In genomic region chr10:52271385-52271784, GRCm38 (mm10) we compare ENCODE assay signal across 30 mouse cellular contexts. TPM values are rescaled to one million over a fixed set of nuclear protein-coding genes. Genes with fewer than 3 reads are reported as not detected.
DNase-seq lines count a peak whose midpoint lies in the region; ATAC-seq and TF ChIP-seq lines count a peak whose summit lies in the region.
"Had no signal": no experiment of that assay in that cellular context is flagged by ENCODE, and none has a peak within 500 bp of the region (broad histone marks: within the 10 kb centered on the region; RNA-seq: fewer than 3 reads in every experiment).

No protein-coding gene starts in this region.

- peaks cover 22% of the 10 kb centered on the region for H3K4me1 ChIP-seq in liver, embryonic 11.5 days (replicated peaks; ENCODE audit: control insufficient read depth, insufficient read depth, low read length)
- H3K4me1 ChIP-seq in liver, postnatal 0 days (ENCODE audit: insufficient read depth): no peaks in the 10 kb centered on the region
- H3K4me1 ChIP-seq in liver, embryonic 13.5 days (replicated peaks): peaks cover 34% of the 10 kb centered on the region
- peaks cover 13% of the 10 kb centered on the region for H3K4me1 ChIP-seq in embryonic facial prominence, embryonic 10.5 days
- H3K4me1 ChIP-seq: intestine, embryonic 15.5 days had no signal

- H3K27ac ChIP-seq in liver, embryonic 11.5 days (ENCODE audit: low read depth, low read length): no peak overlapping the region
- H3K27ac ChIP-seq in liver, postnatal 0 days (ENCODE audit: low read depth): no peak overlapping the region
- H3K27ac ChIP-seq in liver, embryonic 13.5 days: no peak overlapping the region
- H3K27ac ChIP-seq in embryonic facial prominence, embryonic 10.5 days (replicated peaks): no peak overlapping the region
- H3K27ac ChIP-seq: embryonic facial prominence, embryonic 13.5 days; forebrain, embryonic 12.5 days; forebrain, embryonic 15.5 days; heart, embryonic 15.5 days; hindbrain, embryonic 10.5 days; hindbrain, embryonic 13.5 days; intestine, embryonic 15.5 days had no signal

- H3K4me2 ChIP-seq in liver, embryonic 11.5 days: 0 out of 2 replicates have a peak overlapping the region, but pooled peaks have one; percentile 7
- no peak overlapping the region for H3K4me2 ChIP-seq in liver, postnatal 0 days (ENCODE audit: low read depth, low read length)
- no peak overlapping the region for H3K4me2 ChIP-seq in liver, embryonic 13.5 days
- H3K4me2 ChIP-seq: embryonic facial prominence, embryonic 13.5 days; forebrain, embryonic 12.5 days; forebrain, embryonic 15.5 days; heart, embryonic 12.5 days; heart, embryonic 15.5 days; hindbrain, embryonic 13.5 days; intestine, embryonic 15.5 days had no signal

- H3K9ac ChIP-seq in liver, embryonic 11.5 days (ENCODE audit: low read depth, low read length): no peak overlapping the region
- H3K9ac ChIP-seq in liver, postnatal 0 days (replicated peaks): no peak overlapping the region
- H3K9ac ChIP-seq in liver, embryonic 13.5 days: no peak overlapping the region
- H3K9ac ChIP-seq: embryonic facial prominence, embryonic 13.5 days; forebrain, embryonic 12.5 days; forebrain, embryonic 15.5 days; heart, embryonic 12.5 days; heart, embryonic 15.5 days; hindbrain, embryonic 13.5 days; intestine, embryonic 15.5 days had no signal

- H3K36me3 ChIP-seq in liver, embryonic 11.5 days (ENCODE audit: control insufficient read depth, insufficient read depth, low read length): no peaks in the 10 kb centered on the region
- no peaks in the 10 kb centered on the region for H3K36me3 ChIP-seq in liver, postnatal 0 days (replicated peaks; ENCODE audit: insufficient read depth, low read length)
- peaks cover 3% of the 10 kb centered on the region; the same call in 1 of the 2 replicates for H3K36me3 ChIP-seq in liver, embryonic 13.5 days
- H3K36me3 ChIP-seq in embryonic facial prominence, embryonic 10.5 days (replicated peaks): peaks cover 8% of the 10 kb centered on the region
- H3K36me3 ChIP-seq: forebrain, embryonic 12.5 days; forebrain, embryonic 15.5 days; G1E; heart, embryonic 12.5 days; heart, embryonic 15.5 days; hindbrain, embryonic 10.5 days; hindbrain, embryonic 13.5 days; intestine, embryonic 15.5 days had no signal

- no peak overlapping the region for H3K4me3 ChIP-seq in liver, embryonic 11.5 days (ENCODE audit: low read depth, low read length)
- no peak overlapping the region for H3K4me3 ChIP-seq in liver, postnatal 0 days (ENCODE audit: low read depth, low read length)
- H3K4me3 ChIP-seq in liver, embryonic 13.5 days (replicated peaks): no peak overlapping the region
- H3K4me3 ChIP-seq in embryonic facial prominence, embryonic 10.5 days: no peak overlapping the region
- H3K4me3 ChIP-seq: embryonic facial prominence, embryonic 13.5 days; erythroblast, embryonic 14.5 days; forebrain, embryonic 12.5 days; forebrain, embryonic 15.5 days; heart, embryonic 12.5 days; heart, embryonic 15.5 days; hindbrain, embryonic 10.5 days; hindbrain, embryonic 13.5 days; intestine, embryonic 15.5 days had no signal

- TF ChIP-seq CTCF in liver, postnatal 0 days (IDR thresholded peaks at IDR 0.05; ENCODE audit: low read depth): no peak

- ATAC-seq in liver, embryonic 11.5 days (replicated peaks; ENCODE audit: low FRiP score): peak; percentile 51
- ATAC-seq in liver, postnatal 0 days: no peak
- ATAC-seq in liver, embryonic 13.5 days (ENCODE audit: low read depth): peak; percentile 65
- ATAC-seq: activated CD4-positive, CD25-positive, alpha-beta regulatory T cell, adult 4 months; forebrain, embryonic 15.5 days; hindbrain, embryonic 16.5 days; intestine, embryonic 15.5 days had no signal

- TF ChIP-seq EP300 in liver, postnatal 0 days (IDR thresholded peaks at IDR 0.05; ENCODE audit: low read depth): no peak

- no peak for DNase-seq in liver, embryonic 11.5 days (ENCODE audit: low spot score)
- DNase-seq in liver, postnatal 0 days: no peak
- DNase-seq in MEL-GATA-1-ER (ENCODE audit: extremely low read depth, low read depth): peak; percentile 28
- peak; percentile 9 for DNase-seq in liver, embryonic 13.5 days
- no peak for DNase-seq in embryonic facial prominence, embryonic 10.5 days (ENCODE audit: low spot score)
- no peak for DNase-seq in kidney, postnatal 10 days
- DNase-seq: adrenal gland, adult 8-10 months; adrenal gland, postnatal 25 days; B cell, adult 2 months; cerebellum, adult 11 months; cerebellum, adult 2 months; cerebellum, adult 9-11 months; cerebellum, postnatal 25 days; gastrocnemius, postnatal 10 days; gastrocnemius, postnatal 36 days; heart, postnatal 10 days; heart, postnatal 36 days had no signal

- 50% methylated on average over 5 of the region's 5 CpGs for WGBS in liver, embryonic 11.5 days
- 51% methylated on average over 5 of the region's 5 CpGs for WGBS in liver, postnatal 0 days (ENCODE audit: insufficient replicate concordance)
- 32% methylated on average over 5 of the region's 5 CpGs for WGBS in liver, embryonic 13.5 days (ENCODE audit: insufficient replicate concordance)
- WGBS in embryonic facial prominence, embryonic 10.5 days: 92% methylated on average over 5 of the region's 5 CpGs

- H3K27me3 ChIP-seq in liver, embryonic 11.5 days (replicated peaks; ENCODE audit: control insufficient read depth, insufficient read depth, low read length): no peaks in the 10 kb centered on the region
- no peaks in the 10 kb centered on the region for H3K27me3 ChIP-seq in liver, postnatal 0 days (ENCODE audit: insufficient read depth, low read length)
- H3K27me3 ChIP-seq in liver, embryonic 13.5 days: no peaks in the 10 kb centered on the region
- no peaks in the 10 kb centered on the region for H3K27me3 ChIP-seq in embryonic facial prominence, embryonic 10.5 days (replicated peaks; ENCODE audit: low read depth, poor library complexity, severe bottlenecking)
- H3K27me3 ChIP-seq: CH12.LX; embryonic facial prominence, embryonic 13.5 days; forebrain, embryonic 12.5 days; forebrain, embryonic 15.5 days; heart, embryonic 12.5 days; heart, embryonic 15.5 days; hindbrain, embryonic 13.5 days; intestine, embryonic 15.5 days had no signal

- no peaks in the 10 kb centered on the region for H3K9me3 ChIP-seq in liver, embryonic 11.5 days (ENCODE audit: control insufficient read depth, low read length)
- H3K9me3 ChIP-seq in liver, postnatal 0 days (ENCODE audit: low read length): no peaks in the 10 kb centered on the region
- H3K9me3 ChIP-seq in liver, embryonic 13.5 days (replicated peaks): no peaks in the 10 kb centered on the region
- no peaks in the 10 kb centered on the region for H3K9me3 ChIP-seq in embryonic facial prominence, embryonic 10.5 days
- H3K9me3 ChIP-seq: embryonic facial prominence, embryonic 13.5 days; forebrain, embryonic 12.5 days; forebrain, embryonic 15.5 days; G1E; heart, embryonic 12.5 days; heart, embryonic 15.5 days; hindbrain, embryonic 10.5 days; hindbrain, embryonic 13.5 days; intestine, embryonic 15.5 days had no signal

RNA-seq across cellular contexts. Expression of gene Dcbld1, which starts 38.0 kb away (rescaled TPM):
- polyA plus RNA-seq in liver, embryonic 11.5 days (2014; fragmentation: Nextera tagmentation; extraction: Ambion mirVana): 11.9 and 13.5 TPM in 2 replicates
- polyA plus RNA-seq in liver, postnatal 0 days (2015; fragmentation: Nextera tagmentation; extraction: Ambion mirVana): 5.1 and 7.4 TPM in 2 replicates
- 4.8 and 5.7 TPM in 2 replicates for polyA plus RNA-seq in liver, embryonic 13.5 days (2015; fragmentation: Nextera tagmentation; extraction: Ambion mirVana)
- 23.3 and 24.2 TPM in 2 replicates for polyA plus RNA-seq in embryonic facial prominence, embryonic 10.5 days (2016; fragmentation: Nextera tagmentation; extraction: Ambion mirVana)
- polyA plus RNA-seq: G1E had no signal

Comparison
In these comparisons a context has a peak if more than half of its experiments do, and no peak if none do; other contexts are left out.
1. DNase-seq: peak in MEL-GATA-1-ER (single experiment) and liver, embryonic 13.5 days (single experiment); none in liver, embryonic 11.5 days (single experiment), liver, postnatal 0 days (single experiment), embryonic facial prominence, embryonic 10.5 days (single experiment) and kidney, postnatal 10 days (single experiment).